Mouse (Mus musculus): ENCODE data around the gene Kcnj13. TPM values are rescaled to one million over a fixed set of nuclear protein-coding genes. Genes with fewer than 3 reads are reported as not detected.
A peak's percentile ranks its signal among the peaks of the same experiment; 100 is the strongest.

Gene Kcnj13
- 1 to 10 TPM in 1 of 2 experiments, under 1 TPM in 1; 0.82 to 1.1 TPM for polyA plus RNA-seq (2017; shearing (Covaris generic))

- ATAC-seq, result no peak
Measured at GRCm38 (mm10) chr1:87394594-87394993, at the start of gene Kcnj13. TSS of gene Kcnj13 (minus strand) at chr1:87394729.

GRCm38 (mm10) chr1:87436583-87436982 is 42.1 kb upstream of the Kcnj13 start:
- no peak for ATAC-seq

GRCm38 (mm10) chr1:87435125-87435524 is 40.6 kb upstream of the Kcnj13 start:
- ATAC-seq, result no peak

- peak; percentile 49 for ATAC-seq
Measured at GRCm38 (mm10) chr1:87418733-87419132, 24.2 kb upstream of the Kcnj13 start.

- no peak for ATAC-seq
Measured at GRCm38 (mm10) chr1:87409380-87409779, 14.9 kb upstream of the Kcnj13 start.

- ATAC-seq, result no peak
Measured at GRCm38 (mm10) chr1:87406012-87406411, 11.5 kb upstream of the Kcnj13 start.

- no peak for ATAC-seq
Measured at GRCm38 (mm10) chr1:87404710-87405109, 10.2 kb upstream of the Kcnj13 start.

- ATAC-seq, result no peak
Measured at GRCm38 (mm10) chr1:87396923-87397586, 2.5 kb upstream of the Kcnj13 start.

- ATAC-seq, result no peak
Measured at GRCm38 (mm10) chr1:87393444-87394195, 909 bp downstream of the Kcnj13 start.

- no peak for ATAC-seq
Measured at GRCm38 (mm10) chr1:87386436-87387092, 8.0 kb downstream of the Kcnj13 start.

- no peak for ATAC-seq
Measured at GRCm38 (mm10) chr1:87381152-87381551, 13.4 kb downstream of the Kcnj13 start.

GRCm38 (mm10) chr1:87379919-87380318 is 14.6 kb downstream of the Kcnj13 start:
- no peak for ATAC-seq

- ATAC-seq, result peak; percentile 23
Measured at GRCm38 (mm10) chr1:87378024-87378560, 16.4 kb downstream of the Kcnj13 start.

- ATAC-seq, result no peak
Measured at GRCm38 (mm10) chr1:87360276-87360675, 34.3 kb downstream of the Kcnj13 start.

GRCm38 (mm10) chr1:87350576-87350975 is 44.0 kb downstream of the Kcnj13 start:
- no peak for ATAC-seq

Other genes starting within 250 kb of the Kcnj13 start
- under 1 TPM in 1 of 2 experiments, not detected in 1; 0.36 TPM for gene Ecel1, start 238.2 kb downstream of the Kcnj13 start, polyA plus RNA-seq (2017; shearing (Covaris generic))
- gene Prss56, start 211.4 kb downstream of the Kcnj13 start, polyA plus RNA-seq (2017; shearing (Covaris generic)), result not detected
- not detected for gene Chrnd, start 204.1 kb downstream of the Kcnj13 start, polyA plus RNA-seq (2017; shearing (Covaris generic))
- gene Chrng, start 190.1 kb downstream of the Kcnj13 start, polyA plus RNA-seq (2017; shearing (Covaris generic)), result not detected
- 100 to 1,000 TPM; 128 to 155 TPM for gene Eif4e2, start 180.8 kb downstream of the Kcnj13 start, polyA plus RNA-seq (2017; shearing (Covaris generic))
- not detected for gene Efhd1, start 130.4 kb downstream of the Kcnj13 start, polyA plus RNA-seq (2017; shearing (Covaris generic))
- 10 to 100 TPM; 49.9 to 58.1 TPM for gene Gigyf2, start 67.7 kb downstream of the Kcnj13 start, polyA plus RNA-seq (2017; shearing (Covaris generic))
- gene Snorc, start 75.5 kb upstream of the Kcnj13 start, polyA plus RNA-seq (2017; shearing (Covaris generic)), result not detected
- gene Neu2, start 115.2 kb upstream of the Kcnj13 start, polyA plus RNA-seq (2017; shearing (Covaris generic)), result not detected
- not detected for gene Ngef, start 179.1 kb upstream of the Kcnj13 start, polyA plus RNA-seq (2017; shearing (Covaris generic))
- 100 to 1,000 TPM; 125 to 127 TPM for gene Inpp5d, start 225.6 kb upstream of the Kcnj13 start, polyA plus RNA-seq (2017; shearing (Covaris generic))